Mouse (Mus musculus) lung, postnatal 0 days (tissue): Measurements from ENCODE around the gene Sema6d. TPM values are rescaled to one million over a fixed set of nuclear protein-coding genes. Genes with fewer than 3 reads are reported as not detected.

Experiments used
- ATAC-seq: fragments of 200-750 bp; cut with Nextera tagmentation; 2 replicates; pipeline ENCODE4 v1.8.0; 2017; ENCODE audit warnings: moderate library complexity
- DNase-seq: peaks from one replicate; pipeline ENCODE4 v3.0.0-alpha.2; 2016; ENCODE audit warnings: low spot score
- H3K27ac ChIP-seq: fragments of 300-500 bp; sonication (generic); 2 replicates; pipeline ENCODE4 v1.5.1; 2014; ENCODE audit warnings: antibody characterized with exemption, mild to moderate bottlenecking, low read length, mixed read lengths
- H3K27me3 ChIP-seq: fragments of 300-500 bp; sonication (generic); replicated peaks from 2 replicates; pipeline ENCODE4 v1.6.1; 2014; ENCODE audit warnings: low read length, mixed read lengths; ENCODE audit not compliant: insufficient read depth
- H3K36me3 ChIP-seq: fragments of 300-500 bp; sonication (generic); 2 replicates; pipeline ENCODE4 v1.6.1; 2014; ENCODE audit warnings: low read length, mixed read lengths; ENCODE audit not compliant: insufficient read depth
- H3K4me1 ChIP-seq: fragments of 300-500 bp; sonication (generic); 2 replicates; pipeline ENCODE4 v1.6.1; 2014; ENCODE audit warnings: antibody characterized with exemption, low read depth, low read length, mixed read lengths; ENCODE audit not compliant: insufficient read depth
- H3K4me2 ChIP-seq: fragments of 300-500 bp; sonication (generic); replicated peaks from 2 replicates; pipeline ENCODE4 v1.6.1; 2014; ENCODE audit warnings: low read depth, mild to moderate bottlenecking, low read length, moderate library complexity, mixed read lengths
- H3K4me3 ChIP-seq: fragments of 300-500 bp; sonication (generic); 2 replicates; pipeline ENCODE4 v1.5.1; 2014; ENCODE audit warnings: low read depth, low read length
- H3K9ac ChIP-seq: fragments of 300-500 bp; sonication (generic); replicated peaks from 2 replicates; pipeline ENCODE4 v1.6.1; 2014; ENCODE audit warnings: low read depth, mild to moderate bottlenecking
- H3K9me3 ChIP-seq: fragments of 300-500 bp; sonication (generic); 2 replicates; pipeline ENCODE4 v1.6.1; 2016; ENCODE audit warnings: low read length, mixed read lengths
- CTCF ChIP-seq: IDR thresholded peaks from 2 replicates; pipeline ENCODE4 v1.5.1; 2016; ENCODE audit warnings: antibody characterized with exemption, mild to moderate bottlenecking
- EP300 ChIP-seq: IDR thresholded peaks from 2 replicates; pipeline ENCODE4 v1.6.1; 2016; ENCODE audit warnings: antibody characterized with exemption, mild to moderate bottlenecking, control low read depth
- WGBS: fragments of 180-500 bp; shearing (Covaris S2); extraction: QIAGEN DNeasy Blood & Tissue Kit; methylation state at CpG from one replicate; pipeline ENCODE4 v1.1.7; 2014; 5-methylcytosine and 5-hydroxymethylcytosine counted together
- polyA plus RNA-seq: library from polyadenylated mRNA; unstranded; fragments of >200 nt; fragmentation: Nextera tagmentation; extraction: Ambion mirVana; gene quantifications from 2 replicates; pipeline ENCODE4 v1.2.1, GENCODE M21; 2015

Sema6d gene
- polyA plus RNA-seq, 1 experiment from 2014 or later = 7.4 TPM

DNA sequence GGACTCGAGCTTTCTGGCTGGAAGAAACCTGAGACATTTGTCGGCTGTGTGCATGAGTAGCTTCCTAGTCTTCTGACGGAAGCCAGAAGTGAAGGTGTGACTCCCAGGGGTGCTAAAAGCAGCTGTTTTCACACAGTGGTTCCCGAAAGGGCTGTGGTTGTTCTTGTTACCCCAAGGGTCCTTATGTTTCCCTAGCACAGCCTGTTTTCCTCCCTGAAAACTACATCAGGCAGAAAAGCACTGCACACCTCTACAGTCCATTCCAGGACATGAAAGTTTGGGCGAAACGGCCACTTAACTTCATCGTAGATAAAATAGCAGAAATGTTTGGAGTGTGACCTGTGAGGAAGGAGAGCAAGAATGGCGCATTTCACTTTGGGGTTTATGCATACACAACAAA lies 346.9 kb downstream of the Sema6d start:
- Histone ChIP-seq H3K4me3 (no peak overlapping the region), H3K4me2 (no peak overlapping the region), H3K9me3 (no peaks in the 10 kb centered on the region), H3K27me3 (no peaks in the 10 kb centered on the region), H3K9ac (no peak overlapping the region), H3K27ac (no peak overlapping the region; the same call in 1 of the 2 replicates), H3K4me1 (no peaks in the 10 kb centered on the region), H3K36me3 (no peaks in the 10 kb centered on the region)
- 50% methylated on average over 8 of the region's 8 CpGs for WGBS
- TF ChIP-seq EP300 (peak; percentile 58), CTCF (no peak)
- ATAC-seq (peak; percentile 76), DNase-seq (no peak)

DNA sequence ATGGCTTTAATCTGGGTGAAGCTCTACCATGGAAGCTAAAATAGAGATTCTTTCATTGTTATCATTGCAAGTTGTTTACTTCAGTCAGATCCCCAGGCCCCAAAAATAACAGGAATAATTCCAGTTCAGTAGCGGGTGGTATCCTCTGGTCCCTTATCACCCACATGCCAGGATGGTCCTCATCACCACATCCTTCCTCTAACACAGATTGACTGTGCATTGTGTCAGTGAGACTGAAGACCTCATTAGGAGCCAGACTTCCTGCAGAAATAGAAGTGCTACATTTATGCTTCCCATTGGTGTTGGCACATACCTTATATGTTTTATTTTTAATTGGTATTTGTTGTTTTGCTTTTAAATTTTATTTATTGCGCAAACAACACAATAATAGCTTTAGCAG lies 354.4 kb downstream of the Sema6d start:
- DNase-seq = peak; percentile 10
- TF ChIP-seq CTCF (no peak), EP300 (0 out of 2 replicates have a peak, but pooled peaks have one; percentile 15)
- no peaks in the 10 kb centered on the region for H3K4me1 ChIP-seq
- H3K27me3 ChIP-seq = no peaks in the 10 kb centered on the region
- no peak overlapping the region for H3K27ac ChIP-seq
- no peaks in the 10 kb centered on the region for H3K36me3 ChIP-seq
- no peak overlapping the region for H3K4me2 ChIP-seq
- H3K9ac ChIP-seq = no peak overlapping the region
- H3K9me3 ChIP-seq = no peaks in the 10 kb centered on the region
- 61% methylated on average over 2 of the region's 2 CpGs for WGBS
- no peak for ATAC-seq
- H3K4me3 ChIP-seq = no peak overlapping the region

DNA sequence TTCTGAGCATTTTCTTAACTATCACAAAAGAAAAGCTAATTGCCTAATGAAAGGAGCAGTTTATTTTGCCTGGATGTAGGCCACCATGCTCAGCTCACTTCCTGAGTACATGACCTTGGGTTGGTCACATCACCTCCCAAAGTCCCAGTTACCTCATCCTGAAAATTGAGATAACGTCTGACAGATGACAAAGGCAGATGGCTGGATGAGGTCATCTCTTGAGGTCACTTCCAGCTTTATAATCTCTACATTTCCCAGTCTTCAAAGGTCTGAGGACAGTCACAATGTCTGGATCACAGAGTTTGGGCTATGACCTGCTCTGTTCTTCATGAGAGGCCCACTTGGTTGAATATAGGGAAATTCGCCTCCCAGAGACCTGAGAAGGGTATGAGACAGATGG lies 366.1 kb downstream of the Sema6d start:
- ATAC-seq (no peak), DNase-seq (no peak)
- Histone ChIP-seq H3K36me3 (no peaks in the 10 kb centered on the region), H3K9ac (no peak overlapping the region), H3K4me3 (no peak overlapping the region), H3K4me1 (peaks cover 5% of the 10 kb centered on the region; the same call in 1 of the 2 replicates), H3K9me3 (no peaks in the 10 kb centered on the region), H3K27ac (no peak overlapping the region), H3K27me3 (no peaks in the 10 kb centered on the region), H3K4me2 (no peak overlapping the region)
- 70% methylated on average over 2 of the region's 2 CpGs for WGBS
- TF ChIP-seq EP300 (no peak), CTCF (no peak)

DNA sequence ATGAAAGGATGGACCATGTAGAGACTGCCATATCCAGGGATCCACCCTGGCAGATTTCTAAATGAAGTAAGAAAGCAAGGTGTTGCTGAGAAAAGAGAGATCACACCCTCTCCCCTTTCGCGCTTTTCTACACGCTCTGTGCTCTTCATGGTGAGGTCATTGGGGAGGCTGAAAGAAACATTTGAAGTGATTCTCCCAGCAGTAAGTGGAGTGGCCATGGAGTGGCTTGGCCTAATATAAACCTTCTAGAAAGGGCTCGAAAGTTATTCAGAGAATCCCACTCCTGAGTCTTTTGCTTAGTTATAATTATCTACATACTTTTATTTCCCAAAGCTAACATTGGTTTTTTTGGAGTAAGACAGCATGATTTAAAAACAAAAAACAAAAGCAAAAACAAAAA lies 367.2 kb downstream of the Sema6d start:
- no peaks in the 10 kb centered on the region for H3K36me3 ChIP-seq
- peaks cover 8% of the 10 kb centered on the region; the same call in 1 of the 2 replicates for H3K4me1 ChIP-seq
- H3K4me3 ChIP-seq = no peak overlapping the region
- no peak for DNase-seq
- no peak overlapping the region for H3K27ac ChIP-seq
- H3K4me2 ChIP-seq = no peak overlapping the region
- H3K9me3 ChIP-seq = no peaks in the 10 kb centered on the region
- TF ChIP-seq CTCF = no peak
- peak; percentile 53 for TF ChIP-seq EP300
- peak; percentile 53; the same call in 1 of the 2 replicates for ATAC-seq
- no peak overlapping the region for H3K9ac ChIP-seq
- WGBS = 74% methylated on average over 4 of the region's 4 CpGs
- H3K27me3 ChIP-seq = no peaks in the 10 kb centered on the region

DNA sequence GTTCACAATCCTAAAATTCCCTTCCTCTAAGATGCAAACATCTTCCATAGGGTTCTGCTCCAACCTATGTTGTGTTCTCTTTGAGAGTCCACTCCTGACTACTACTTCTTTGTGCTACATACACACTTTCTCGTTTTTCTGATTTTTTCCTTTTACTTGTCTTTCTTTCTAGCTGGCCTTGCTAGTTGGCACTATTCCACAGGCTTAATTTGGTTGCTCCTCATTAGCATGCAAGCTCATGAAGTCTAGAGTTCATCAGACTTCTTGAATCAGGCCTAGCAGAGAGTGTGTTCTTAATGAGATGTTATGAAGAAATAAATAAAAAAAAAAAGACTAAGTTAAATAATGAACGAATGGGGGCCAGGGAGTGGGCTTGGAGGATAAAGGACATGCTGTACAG lies 368.3 kb downstream of the Sema6d start:
- no peaks in the 10 kb centered on the region for H3K36me3 ChIP-seq
- H3K4me1 ChIP-seq = peaks cover 8% of the 10 kb centered on the region; the same call in 1 of the 2 replicates
- H3K27ac ChIP-seq = no peak overlapping the region
- H3K27me3 ChIP-seq = no peaks in the 10 kb centered on the region
- H3K9me3 ChIP-seq = no peaks in the 10 kb centered on the region
- H3K4me3 ChIP-seq = no peak overlapping the region
- TF ChIP-seq EP300 (no peak), CTCF (no peak)
- no peak overlapping the region for H3K9ac ChIP-seq
- H3K4me2 ChIP-seq = no peak overlapping the region
- DNase-seq (no peak), ATAC-seq (no peak)
- 75% methylated on average over 2 of the region's 2 CpGs for WGBS

DNA sequence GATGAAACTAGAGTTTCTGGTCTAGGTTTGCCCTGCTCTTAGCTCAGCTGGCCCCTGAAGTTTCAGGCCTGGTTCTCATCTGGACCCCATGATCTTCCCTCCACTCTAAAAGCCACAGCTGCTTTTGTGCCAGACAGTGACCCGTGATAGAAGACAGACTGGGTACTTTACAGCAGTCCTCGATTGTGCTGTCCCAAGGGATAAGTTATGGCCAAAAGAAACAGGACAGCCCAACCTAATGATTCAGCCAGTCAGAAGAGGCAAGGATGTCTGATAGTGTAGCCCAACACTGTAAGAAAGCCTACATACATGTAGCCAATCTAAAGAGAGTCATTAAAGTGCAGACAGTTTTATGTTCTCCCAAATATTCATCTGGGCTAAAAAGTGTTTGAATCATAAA lies 371.2 kb downstream of the Sema6d start:
- no peak for TF ChIP-seq EP300
- TF ChIP-seq CTCF = no peak
- Histone ChIP-seq H3K36me3 (no peaks in the 10 kb centered on the region), H3K4me3 (no peak overlapping the region), H3K4me1 (peaks cover 8% of the 10 kb centered on the region; the same call in 1 of the 2 replicates), H3K4me2 (no peak overlapping the region), H3K27ac (peak overlapping the region; percentile 16; the same call in 1 of the 2 replicates), H3K9ac (no peak overlapping the region), H3K27me3 (no peaks in the 10 kb centered on the region), H3K9me3 (no peaks in the 10 kb centered on the region)
- ATAC-seq (peak; percentile 33; the same call in 1 of the 2 replicates), DNase-seq (peak; percentile 21)
- 18% methylated on average over 2 of the region's 2 CpGs for WGBS
